Mouse (Mus musculus): Measurements from ENCODE around the gene Wdfy4.

DNA sequence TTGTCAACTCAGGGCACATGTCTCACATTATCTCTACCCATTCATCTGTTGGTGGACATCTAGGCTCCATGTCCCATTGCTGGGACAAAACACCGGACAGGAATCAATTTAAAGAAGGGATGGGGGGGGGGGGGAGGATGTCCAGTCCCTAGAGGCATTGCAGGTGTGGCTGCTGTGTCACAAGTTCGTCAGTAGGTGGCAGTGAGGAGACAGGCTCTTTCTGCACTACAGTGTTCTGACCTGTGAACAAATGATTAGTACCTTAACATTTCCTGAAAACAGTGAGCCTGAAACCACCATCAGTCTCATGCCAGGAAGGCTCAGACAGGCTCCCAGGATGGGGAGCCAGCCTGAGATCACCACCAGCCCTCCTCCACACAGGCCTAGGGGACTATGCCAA is 21.7 kb upstream of the Wdfy4 start:
- TF ChIP-seq CTCF (IDR thresholded peaks at IDR 0.05; ENCODE audit: borderline replicate concordance, extremely low read depth, insufficient read depth, insufficient read length) (peak; percentile 63), POLR2A (IDR thresholded peaks at IDR 0.05; ENCODE audit: borderline replicate concordance, extremely low read depth, insufficient read depth, insufficient read length, poor library complexity, severe bottlenecking) (no peak)

Measured in brain, embryonic 14.5 days (tissue).